In genomic region chr12:86903828-86904806, GRCm38 (mm10) we compare ENCODE assay signal across 18 mouse cellular contexts. TPM values are rescaled to one million over a fixed set of nuclear protein-coding genes. Genes with fewer than 3 reads are reported as not detected.
DNase-seq lines count a peak whose midpoint lies in the region; ATAC-seq and TF ChIP-seq lines count a peak whose summit lies in the region.
"Had no signal": no experiment of that assay in that cellular context is flagged by ENCODE, and none has a peak within 500 bp of the region (broad histone marks: within the 10 kb centered on the region; RNA-seq: fewer than 3 reads in every experiment).

No protein-coding gene starts in this region.

- no peak overlapping the region for H3K4me2 ChIP-seq in forebrain, embryonic 16.5 days (ENCODE audit: low read length)
- no peak overlapping the region for H3K4me2 ChIP-seq in kidney, embryonic 14.5 days (replicated peaks; ENCODE audit: low read depth, low read length)
- no peak overlapping the region for H3K4me2 ChIP-seq in limb, embryonic 15.5 days
- H3K4me2 ChIP-seq in intestine, embryonic 15.5 days (replicated peaks) = no peak overlapping the region
- H3K4me2 ChIP-seq: heart, embryonic 13.5 days; hindbrain, embryonic 14.5 days; liver, embryonic 11.5 days; midbrain, embryonic 11.5 days had no signal

- peaks cover 13% of the 10 kb centered on the region; the same call in 1 of the 2 replicates for H3K27me3 ChIP-seq in forebrain, embryonic 10.5 days (ENCODE audit: poor library complexity, severe bottlenecking)
- no peaks in the 10 kb centered on the region for H3K27me3 ChIP-seq in forebrain, embryonic 16.5 days (replicated peaks; ENCODE audit: control insufficient read depth, insufficient read depth, low read length)
- no peaks in the 10 kb centered on the region for H3K27me3 ChIP-seq in kidney, adult 2 months (replicated peaks; ENCODE audit: control insufficient read depth, insufficient read depth, low read length)
- no peaks in the 10 kb centered on the region for H3K27me3 ChIP-seq in kidney, embryonic 14.5 days (ENCODE audit: control insufficient read depth, insufficient read depth, low read length)
- no peaks in the 10 kb centered on the region; the same call in 1 of the 2 replicates for H3K27me3 ChIP-seq in limb, embryonic 15.5 days
- H3K27me3 ChIP-seq in intestine, embryonic 15.5 days (replicated peaks) = no peaks in the 10 kb centered on the region
- H3K27me3 ChIP-seq: heart, embryonic 13.5 days had no signal

- no peak for TF ChIP-seq CTCF in kidney, adult 2 months (conservative IDR thresholded peaks at IDR 0.05; ENCODE audit: insufficient read depth, insufficient read length, low read depth, low read length)

- H3K27ac ChIP-seq in forebrain, embryonic 10.5 days = peak overlapping the region; percentile 37; the same call in 1 of the 2 replicates
- no peak overlapping the region for H3K27ac ChIP-seq in forebrain, embryonic 16.5 days (ENCODE audit: low read length)
- peak overlapping the region; percentile 93 for H3K27ac ChIP-seq in kidney, adult 2 months (ENCODE audit: insufficient read depth, low read depth, low read length)
- no peak overlapping the region for H3K27ac ChIP-seq in kidney, embryonic 14.5 days (ENCODE audit: low read depth, low read length)
- 0 out of 2 replicates have a peak overlapping the region, but pooled peaks have one; percentile 1 for H3K27ac ChIP-seq in limb, embryonic 15.5 days
- no peak overlapping the region for H3K27ac ChIP-seq in intestine, embryonic 15.5 days
- H3K27ac ChIP-seq: heart, embryonic 13.5 days; hindbrain, embryonic 14.5 days had no signal

- H3K9me3 ChIP-seq in forebrain, embryonic 10.5 days = no peaks in the 10 kb centered on the region
- no peaks in the 10 kb centered on the region for H3K9me3 ChIP-seq in forebrain, embryonic 16.5 days (ENCODE audit: control insufficient read depth, low read length)
- no peaks in the 10 kb centered on the region for H3K9me3 ChIP-seq in kidney, embryonic 14.5 days (ENCODE audit: control insufficient read depth, low read length)
- H3K9me3 ChIP-seq in limb, embryonic 15.5 days = no peaks in the 10 kb centered on the region
- H3K9me3 ChIP-seq in intestine, embryonic 15.5 days = no peaks in the 10 kb centered on the region
- H3K9me3 ChIP-seq: G1E; heart, embryonic 13.5 days had no signal

- no peak for DNase-seq in forebrain, embryonic 10.5 days (ENCODE audit: extremely low spot score, low spot score)
- peak; percentile 91 for DNase-seq in kidney, adult 2 months
- DNase-seq in ZHBTc4 (ENCODE audit: low read depth, low spot score) = peak; percentile 84
- no peak for DNase-seq in adrenal gland, postnatal 25 days
- DNase-seq: gastrocnemius, postnatal 25 days; lung, postnatal 14 days; right cerebral cortex, postnatal 14 days; thymus, postnatal 14 days had no signal

- no peaks in the 10 kb centered on the region for H3K36me3 ChIP-seq in forebrain, embryonic 10.5 days (replicated peaks)
- H3K36me3 ChIP-seq in forebrain, embryonic 16.5 days (ENCODE audit: control insufficient read depth, insufficient read depth) = no peaks in the 10 kb centered on the region
- H3K36me3 ChIP-seq in kidney, adult 2 months (ENCODE audit: control insufficient read depth, insufficient read depth, low read length) = no peaks in the 10 kb centered on the region
- H3K36me3 ChIP-seq in kidney, embryonic 14.5 days (ENCODE audit: control insufficient read depth, insufficient read depth, low read length) = no peaks in the 10 kb centered on the region
- no peaks in the 10 kb centered on the region for H3K36me3 ChIP-seq in limb, embryonic 15.5 days
- no peaks in the 10 kb centered on the region for H3K36me3 ChIP-seq in intestine, embryonic 15.5 days
- H3K36me3 ChIP-seq: G1E; heart, embryonic 13.5 days had no signal

- WGBS in forebrain, embryonic 10.5 days = 90% methylated on average over 11 of the region's 11 CpGs
- 79% methylated on average over 11 of the region's 11 CpGs for WGBS in forebrain, embryonic 16.5 days
- WGBS in kidney, adult 2 months = 73% methylated on average over 11 of the region's 11 CpGs
- WGBS in kidney, embryonic 14.5 days = 79% methylated on average over 11 of the region's 11 CpGs
- 66% methylated on average over 11 of the region's 11 CpGs for WGBS in limb, embryonic 15.5 days
- 72% methylated on average over 11 of the region's 11 CpGs for WGBS in intestine, embryonic 15.5 days

- no peak for ATAC-seq in forebrain, embryonic 16.5 days
- ATAC-seq in kidney, embryonic 14.5 days (ENCODE audit: low FRiP score, low TSS enrichment) = no peak
- ATAC-seq in limb, embryonic 15.5 days (ENCODE audit: insufficient number of reproducible peaks, low FRiP score, low TSS enrichment, low read depth) = no peak
- ATAC-seq in intestine, embryonic 15.5 days = no peak

- no peak for TF ChIP-seq POLR2A in kidney, adult 2 months (IDR thresholded peaks at IDR 0.05; ENCODE audit: low read depth, low read length)

- H3K4me1 ChIP-seq in forebrain, embryonic 10.5 days = peaks cover 44% of the 10 kb centered on the region
- peaks cover 19% of the 10 kb centered on the region for H3K4me1 ChIP-seq in forebrain, embryonic 16.5 days (replicated peaks; ENCODE audit: control insufficient read depth, insufficient read depth, low read length)
- H3K4me1 ChIP-seq in kidney, adult 2 months (ENCODE audit: control insufficient read depth, insufficient read depth, low read length) = peaks cover 29% of the 10 kb centered on the region
- peaks cover 15% of the 10 kb centered on the region for H3K4me1 ChIP-seq in kidney, embryonic 14.5 days (ENCODE audit: control insufficient read depth, insufficient read depth, low read length)
- peaks cover 39% of the 10 kb centered on the region for H3K4me1 ChIP-seq in limb, embryonic 15.5 days
- H3K4me1 ChIP-seq in intestine, embryonic 15.5 days (replicated peaks) = peaks cover 19% of the 10 kb centered on the region

- no peak overlapping the region for H3K9ac ChIP-seq in forebrain, embryonic 16.5 days (replicated peaks; ENCODE audit: low read depth, low read length)
- no peak overlapping the region for H3K9ac ChIP-seq in kidney, embryonic 14.5 days (ENCODE audit: low read depth, low read length)
- H3K9ac ChIP-seq in limb, embryonic 15.5 days = no peak overlapping the region
- no peak overlapping the region for H3K9ac ChIP-seq in intestine, embryonic 15.5 days
- H3K9ac ChIP-seq: heart, embryonic 13.5 days; hindbrain, embryonic 14.5 days had no signal

- H3K4me3 ChIP-seq in forebrain, embryonic 10.5 days = no peak overlapping the region
- no peak overlapping the region for H3K4me3 ChIP-seq in forebrain, embryonic 16.5 days (replicated peaks; ENCODE audit: low read length)
- no peak overlapping the region for H3K4me3 ChIP-seq in kidney, adult 2 months (ENCODE audit: insufficient read depth, low read depth, low read length)
- H3K4me3 ChIP-seq in kidney, embryonic 14.5 days (ENCODE audit: low read length) = no peak overlapping the region
- H3K4me3 ChIP-seq in limb, embryonic 15.5 days = no peak overlapping the region
- H3K4me3 ChIP-seq in intestine, embryonic 15.5 days (replicated peaks) = no peak overlapping the region
- H3K4me3 ChIP-seq: heart, embryonic 13.5 days; myocyte had no signal

RNA-seq across cellular contexts. Expression of gene Irf2bpl, which starts 19.5 kb away (rescaled TPM):
- polyA plus RNA-seq in forebrain, embryonic 10.5 days (2016; fragmentation: Nextera tagmentation; extraction: Ambion mirVana) = 20.5 and 22.6 TPM in 2 replicates
- polyA plus RNA-seq in forebrain, embryonic 16.5 days (2015; fragmentation: Nextera tagmentation; extraction: Ambion mirVana) = 67.0 and 74.0 TPM in 2 replicates
- 22.0 and 27.8 TPM in 2 replicates for polyA plus RNA-seq in kidney, adult 2 months (2012; rRNA removed)
- polyA plus RNA-seq in kidney, embryonic 14.5 days (2014; fragmentation: Nextera tagmentation; extraction: Ambion mirVana) = 25.8 and 34.8 TPM in 2 replicates
- polyA plus RNA-seq in limb, embryonic 15.5 days (2015; fragmentation: Nextera tagmentation; extraction: Ambion mirVana) = 36.0 and 38.5 TPM in 2 replicates
- total RNA-seq in adrenal gland, postnatal 25 days (2021) = 65.4 and 74.6 TPM in 2 replicates
- polyA plus RNA-seq in intestine, embryonic 15.5 days (2015; fragmentation: Nextera tagmentation; extraction: Ambion mirVana) = 19.6 and 22.4 TPM in 2 replicates

RNA-seq across cellular contexts. Expression of gene Cipc, which starts 42.7 kb away (rescaled TPM):
- polyA plus RNA-seq in forebrain, embryonic 10.5 days (2016; fragmentation: Nextera tagmentation; extraction: Ambion mirVana) = 39.1 and 40.4 TPM in 2 replicates
- 61.5 and 62.7 TPM in 2 replicates for polyA plus RNA-seq in forebrain, embryonic 16.5 days (2015; fragmentation: Nextera tagmentation; extraction: Ambion mirVana)
- 28.8 and 34.2 TPM in 2 replicates for polyA plus RNA-seq in kidney, adult 2 months (2012; rRNA removed)
- polyA plus RNA-seq in kidney, embryonic 14.5 days (2014; fragmentation: Nextera tagmentation; extraction: Ambion mirVana) = 12.6 and 30.4 TPM in 2 replicates
- polyA plus RNA-seq in limb, embryonic 15.5 days (2015; fragmentation: Nextera tagmentation; extraction: Ambion mirVana) = 22.0 and 23.3 TPM in 2 replicates
- 29.9 and 31.0 TPM in 2 replicates for total RNA-seq in adrenal gland, postnatal 25 days (2021)
- 10.6 TPM in 2 replicates for polyA plus RNA-seq in intestine, embryonic 15.5 days (2015; fragmentation: Nextera tagmentation; extraction: Ambion mirVana)

Comparison
In these comparisons a context has a peak if more than half of its experiments do, and no peak if none do; other contexts are left out.
1. H3K27ac ChIP-seq: peak in forebrain, embryonic 10.5 days (single experiment), kidney, adult 2 months (single experiment) and limb, embryonic 15.5 days (single experiment); none in forebrain, embryonic 16.5 days (single experiment), kidney, embryonic 14.5 days (single experiment) and intestine, embryonic 15.5 days (single experiment).
2. DNase-seq: peak in kidney, adult 2 months (single experiment) and ZHBTc4 (single experiment); none in forebrain, embryonic 10.5 days (single experiment) and adrenal gland, postnatal 25 days (single experiment).